Mouse (Mus musculus): ENCODE data around the gene Senp7. TPM values are rescaled to one million over a fixed set of nuclear protein-coding genes. Genes with fewer than 3 reads are reported as not detected.
"Not testable (repeated sequence)": the region's sequence is repeated elsewhere in the genome, so short reads cannot be mapped to it uniquely, and the experiment has no call there.

Gene Senp7
- polyA plus RNA-seq, 1 experiment from 2014 or later = 28.5 TPM

- H3K4me1 ChIP-seq (replicated peaks; ENCODE audit: control insufficient read depth, insufficient read depth, low read length) = peaks cover 6% of the 10 kb centered on the region
- H3K4me3 ChIP-seq (ENCODE audit: low read length) = peak overlapping the region; percentile 93
- H3K4me2 ChIP-seq (ENCODE audit: low read depth, low read length) = peak overlapping the region; percentile 52
- peak overlapping the region; percentile 89 for H3K27ac ChIP-seq (ENCODE audit: low read length)
- ATAC-seq (ENCODE audit: low read depth) = peak; percentile 90
- no peaks in the 10 kb centered on the region for H3K36me3 ChIP-seq (ENCODE audit: control insufficient read depth, insufficient read depth, low read length)
- H3K9me3 ChIP-seq (ENCODE audit: control insufficient read depth, low read length) = no peaks in the 10 kb centered on the region
- under 1% methylated on average over 41 of the region's 66 CpGs for WGBS
- peak overlapping the region; percentile 82 for H3K9ac ChIP-seq (ENCODE audit: low read length)
- H3K27me3 ChIP-seq (ENCODE audit: control insufficient read depth, insufficient read depth, low read depth, low read length) = no peaks in the 10 kb centered on the region; the same call in 1 of the 2 replicates
Observed at GRCm38 (mm10) chr16:56075222-56076111, 27.3 kb downstream of the Senp7 start.

GRCm38 (mm10) chr16:56076121-56076869 lies 28.2 kb downstream of the Senp7 start:
- 11% methylated on average over 11 of the region's 11 CpGs for WGBS
- Histone ChIP-seq H3K4me1 (replicated peaks; ENCODE audit: control insufficient read depth, insufficient read depth, low read length) (peaks cover 6% of the 10 kb centered on the region), H3K4me2 (ENCODE audit: low read depth, low read length) (peak overlapping the region; percentile 52), H3K27me3 (ENCODE audit: control insufficient read depth, insufficient read depth, low read depth, low read length) (no peaks in the 10 kb centered on the region), H3K9me3 (ENCODE audit: control insufficient read depth, low read length) (no peaks in the 10 kb centered on the region), H3K27ac (ENCODE audit: low read length) (peak overlapping the region; percentile 89), H3K4me3 (ENCODE audit: low read length) (peak overlapping the region; percentile 93), H3K36me3 (ENCODE audit: control insufficient read depth, insufficient read depth, low read length) (no peaks in the 10 kb centered on the region), H3K9ac (ENCODE audit: low read length) (peak overlapping the region; percentile 82)
- no peak for ATAC-seq (ENCODE audit: low read depth)

DNA sequence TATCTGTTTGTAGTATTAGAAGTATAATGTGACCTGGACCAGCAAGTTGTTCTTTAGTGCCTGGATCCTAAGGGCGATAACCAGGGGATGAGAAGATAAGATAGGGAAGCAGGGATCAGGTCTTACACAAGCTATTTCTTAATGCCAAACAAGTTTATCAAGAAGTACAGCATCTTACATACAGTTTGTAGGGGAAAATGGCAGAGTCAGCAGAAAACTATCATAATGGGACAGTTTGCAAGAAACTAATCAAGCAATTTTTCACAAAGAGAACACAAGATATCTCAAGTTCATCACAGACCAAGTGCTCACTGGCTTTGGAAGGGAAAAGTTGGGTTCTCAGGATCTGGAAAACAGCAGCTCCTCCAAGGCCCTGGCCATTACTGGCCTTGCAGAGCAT lies 31.3 kb downstream of the Senp7 start:
- no peak overlapping the region for H3K4me3 ChIP-seq (ENCODE audit: low read length)
- no peaks in the 10 kb centered on the region for H3K36me3 ChIP-seq (ENCODE audit: control insufficient read depth, insufficient read depth, low read length)
- H3K9ac ChIP-seq (ENCODE audit: low read length) = no peak overlapping the region
- 91% methylated on average over 1 of the region's 1 CpGs for WGBS
- no peaks in the 10 kb centered on the region for H3K9me3 ChIP-seq (ENCODE audit: control insufficient read depth, low read length)
- H3K4me1 ChIP-seq (replicated peaks; ENCODE audit: control insufficient read depth, insufficient read depth, low read length) = peaks cover 6% of the 10 kb centered on the region
- no peak for ATAC-seq (ENCODE audit: low read depth)
- H3K27me3 ChIP-seq (ENCODE audit: control insufficient read depth, insufficient read depth, low read depth, low read length) = no peaks in the 10 kb centered on the region
- H3K4me2 ChIP-seq (ENCODE audit: low read depth, low read length) = no peak overlapping the region
- no peak overlapping the region for H3K27ac ChIP-seq (ENCODE audit: low read length)

DNA sequence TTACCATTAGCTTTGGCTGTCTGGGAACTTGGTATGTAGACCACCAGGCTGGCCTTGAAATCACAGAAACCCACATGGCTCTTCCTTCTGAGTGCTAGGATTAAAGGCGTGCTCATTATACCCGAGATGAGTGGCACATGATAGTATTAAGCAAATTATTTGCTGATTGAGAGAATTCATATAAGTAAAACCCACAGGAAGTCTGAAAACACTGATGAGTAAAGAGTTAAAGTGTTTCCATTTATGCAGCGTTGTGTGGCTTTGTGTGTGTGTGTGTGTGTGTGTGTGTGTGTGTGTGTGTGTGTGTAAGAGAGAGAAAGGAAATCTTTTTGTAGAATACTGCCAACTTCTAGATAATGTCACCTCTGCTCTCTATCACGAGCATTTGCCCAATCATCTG lies 33.6 kb downstream of the Senp7 start:
- ATAC-seq (ENCODE audit: low read depth) = no peak
- Histone ChIP-seq H3K4me1 (replicated peaks; ENCODE audit: control insufficient read depth, insufficient read depth, low read length) (peaks cover 2% of the 10 kb centered on the region), H3K4me3 (ENCODE audit: low read length) (no peak overlapping the region), H3K4me2 (ENCODE audit: low read depth, low read length) (no peak overlapping the region), H3K36me3 (ENCODE audit: control insufficient read depth, insufficient read depth, low read length) (no peaks in the 10 kb centered on the region), H3K9me3 (ENCODE audit: control insufficient read depth, low read length) (no peaks in the 10 kb centered on the region), H3K9ac (ENCODE audit: low read length) (no peak overlapping the region), H3K27me3 (ENCODE audit: control insufficient read depth, insufficient read depth, low read depth, low read length) (no peaks in the 10 kb centered on the region), H3K27ac (ENCODE audit: low read length) (no peak overlapping the region)
- 78% methylated on average over 4 of the region's 4 CpGs for WGBS

GRCm38 (mm10) chr16:56086336-56086735 lies 38.2 kb downstream of the Senp7 start:
- 98% methylated on average over 2 of the region's 2 CpGs for WGBS

DNA sequence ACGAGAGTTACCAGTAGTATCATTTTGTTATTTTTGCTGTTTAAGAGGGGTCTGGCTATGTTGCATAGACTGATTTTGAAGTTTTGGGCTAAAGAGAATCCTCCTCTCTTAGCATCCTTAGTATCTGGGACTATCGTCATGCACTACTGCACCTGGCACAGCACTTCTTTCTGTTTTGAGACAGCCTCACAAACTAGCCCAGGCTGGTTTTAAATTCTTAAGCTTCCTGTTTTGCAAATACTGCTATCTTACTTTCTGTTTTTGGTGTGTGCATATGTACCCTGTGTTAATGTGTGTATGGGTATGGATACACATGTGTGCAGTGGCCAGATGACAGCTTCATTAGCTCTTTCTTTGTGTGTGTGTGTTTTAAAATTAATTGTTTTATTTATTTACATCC lies 42.2 kb downstream of the Senp7 start:
- no peak overlapping the region for H3K4me3 ChIP-seq (ENCODE audit: low read length)
- H3K9ac ChIP-seq (ENCODE audit: low read length) = no peak overlapping the region
- no peak overlapping the region for H3K4me2 ChIP-seq (ENCODE audit: low read depth, low read length)
- no peaks in the 10 kb centered on the region for H3K9me3 ChIP-seq (ENCODE audit: control insufficient read depth, low read length)
- ATAC-seq (ENCODE audit: low read depth) = no peak
- WGBS = 94% methylated on average over 2 of the region's 2 CpGs
- H3K4me1 ChIP-seq (replicated peaks; ENCODE audit: control insufficient read depth, insufficient read depth, low read length) = no peaks in the 10 kb centered on the region
- no peak overlapping the region for H3K27ac ChIP-seq (ENCODE audit: low read length)
- no peaks in the 10 kb centered on the region; the same call in 1 of the 2 replicates for H3K36me3 ChIP-seq (ENCODE audit: control insufficient read depth, insufficient read depth, low read length)
- no peaks in the 10 kb centered on the region for H3K27me3 ChIP-seq (ENCODE audit: control insufficient read depth, insufficient read depth, low read depth, low read length)

More at GRCm38 (mm10) chr16:56086336-56086735, 38.2 kb downstream of the Senp7 start:
- H3K4me1 ChIP-seq (replicated peaks; ENCODE audit: control insufficient read depth, insufficient read depth, low read length) = no peaks in the 10 kb centered on the region
- H3K27me3 ChIP-seq (ENCODE audit: control insufficient read depth, insufficient read depth, low read depth, low read length) = no peaks in the 10 kb centered on the region
- no peak overlapping the region for H3K9ac ChIP-seq (ENCODE audit: low read length)
- H3K9me3 ChIP-seq (ENCODE audit: control insufficient read depth, low read length) = no peaks in the 10 kb centered on the region
- H3K4me2 ChIP-seq (ENCODE audit: low read depth, low read length) = no peak overlapping the region
- no peak overlapping the region for H3K4me3 ChIP-seq (ENCODE audit: low read length)
- ATAC-seq (ENCODE audit: low read depth) = no peak
- H3K36me3 ChIP-seq (ENCODE audit: control insufficient read depth, insufficient read depth, low read length) = no peaks in the 10 kb centered on the region
- no peak overlapping the region for H3K27ac ChIP-seq (ENCODE audit: low read length)

DNA sequence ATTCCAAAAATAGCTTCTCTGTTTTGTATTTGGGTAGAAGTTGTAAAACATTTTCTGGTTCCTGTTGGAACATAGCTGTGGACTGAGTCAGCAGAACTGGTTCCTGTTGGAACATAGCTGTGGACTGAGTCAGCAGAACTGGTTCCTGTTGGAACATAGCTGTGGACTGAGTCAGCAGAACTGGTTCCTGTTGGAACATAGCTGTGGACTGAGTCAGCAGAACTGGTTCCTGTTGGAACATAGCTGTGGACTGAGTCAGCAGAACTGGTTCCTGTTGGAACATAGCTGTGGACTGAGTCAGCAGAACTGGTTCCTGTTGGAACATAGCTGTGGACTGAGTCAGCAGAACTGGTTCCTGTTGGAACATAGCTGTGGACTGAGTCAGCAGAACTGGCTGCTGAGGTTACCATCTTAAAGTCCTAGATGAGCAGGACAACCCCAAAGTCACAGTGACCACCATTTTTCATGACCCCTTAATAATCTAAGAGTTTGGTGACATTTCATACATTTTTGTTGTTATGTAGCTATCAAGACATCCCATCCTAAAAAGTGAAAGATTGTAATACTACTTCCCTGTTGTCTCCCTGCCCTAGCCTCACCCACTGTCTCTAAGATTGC lies 48.4 kb downstream of the Senp7 start:
- not testable (repeated sequence) for H3K4me2 ChIP-seq (ENCODE audit: low read depth, low read length); ATAC-seq (ENCODE audit: low read depth); H3K4me1 ChIP-seq (replicated peaks; ENCODE audit: control insufficient read depth, insufficient read depth, low read length); H3K4me3 ChIP-seq (ENCODE audit: low read length); H3K27me3 ChIP-seq (ENCODE audit: control insufficient read depth, insufficient read depth, low read depth, low read length); H3K9ac ChIP-seq (ENCODE audit: low read length); H3K9me3 ChIP-seq (ENCODE audit: control insufficient read depth, low read length); H3K27ac ChIP-seq (ENCODE audit: low read length)
- peaks cover 23% of the 10 kb centered on the region for H3K36me3 ChIP-seq (ENCODE audit: control insufficient read depth, insufficient read depth, low read length)

DNA sequence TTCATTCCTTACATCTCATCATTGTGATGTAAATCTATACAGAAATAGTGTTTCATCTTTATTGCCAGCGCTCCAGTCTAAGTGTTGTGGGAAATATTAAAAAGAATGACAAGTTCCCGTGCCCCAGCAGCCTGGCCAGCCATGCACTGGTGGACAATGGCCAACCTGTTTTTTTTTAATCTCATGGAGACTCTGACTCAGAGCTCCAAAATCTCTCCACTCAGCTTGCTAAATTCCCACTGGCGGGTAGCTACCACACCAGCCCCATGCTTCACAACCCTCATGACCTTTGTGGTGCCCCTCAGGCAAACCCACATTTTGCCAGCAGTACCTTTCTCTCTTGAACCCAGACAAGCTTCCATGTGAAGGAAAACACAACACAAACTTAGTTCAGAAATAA lies 67.6 kb downstream of the Senp7 start:
- Histone ChIP-seq H3K27me3 (ENCODE audit: control insufficient read depth, insufficient read depth, low read depth, low read length) (no peaks in the 10 kb centered on the region), H3K9me3 (ENCODE audit: control insufficient read depth, low read length) (0 out of 2 replicates have a peak, but pooled peaks cover 3% of the 10 kb centered on the region), H3K4me2 (ENCODE audit: low read depth, low read length) (no peak overlapping the region), H3K4me1 (replicated peaks; ENCODE audit: control insufficient read depth, insufficient read depth, low read length) (0 out of 2 replicates have a peak, but pooled peaks cover 2% of the 10 kb centered on the region), H3K36me3 (ENCODE audit: control insufficient read depth, insufficient read depth, low read length) (peaks cover 13% of the 10 kb centered on the region), H3K9ac (ENCODE audit: low read length) (no peak overlapping the region), H3K4me3 (ENCODE audit: low read length) (no peak overlapping the region), H3K27ac (ENCODE audit: low read length) (no peak overlapping the region)
- 67% methylated on average over 3 of the region's 3 CpGs for WGBS
- peak; percentile 43; the same call in 1 of the 2 replicates for ATAC-seq (ENCODE audit: low read depth)

DNA sequence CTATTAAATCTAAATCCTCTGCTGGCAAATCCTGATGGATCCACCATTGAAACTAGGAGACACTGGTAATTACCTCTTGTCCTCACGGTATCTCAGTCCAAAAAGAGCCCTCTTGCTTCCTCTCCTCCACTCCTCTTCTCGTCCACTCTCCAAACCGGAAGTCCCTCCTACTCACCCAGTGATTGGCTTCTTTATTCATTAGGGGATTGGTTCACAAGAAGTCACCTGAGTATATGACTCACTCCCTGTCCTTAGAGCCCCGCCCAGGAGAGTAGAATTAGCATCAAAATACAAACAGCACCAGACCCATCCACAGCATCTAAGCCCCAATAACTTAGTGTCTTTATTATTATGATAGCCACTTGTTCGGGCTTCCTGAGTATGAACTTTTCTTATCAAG lies 68.0 kb downstream of the Senp7 start:
- WGBS = 74% methylated on average over 5 of the region's 5 CpGs
- Histone ChIP-seq H3K4me1 (replicated peaks; ENCODE audit: control insufficient read depth, insufficient read depth, low read length) (0 out of 2 replicates have a peak, but pooled peaks cover 2% of the 10 kb centered on the region), H3K9me3 (ENCODE audit: control insufficient read depth, low read length) (0 out of 2 replicates have a peak, but pooled peaks cover 3% of the 10 kb centered on the region), H3K36me3 (ENCODE audit: control insufficient read depth, insufficient read depth, low read length) (peaks cover 13% of the 10 kb centered on the region), H3K9ac (ENCODE audit: low read length) (no peak overlapping the region), H3K4me3 (ENCODE audit: low read length) (no peak overlapping the region), H3K4me2 (ENCODE audit: low read depth, low read length) (no peak overlapping the region), H3K27ac (ENCODE audit: low read length) (no peak overlapping the region), H3K27me3 (ENCODE audit: control insufficient read depth, insufficient read depth, low read depth, low read length) (no peaks in the 10 kb centered on the region)
- ATAC-seq (ENCODE audit: low read depth) = no peak; the same call in 1 of the 2 replicates

Measured in lung, embryonic 16.5 days (tissue).